Mouse (Mus musculus): Measurements from ENCODE around the gene Bpifa1.

The Bpifa1 gene

DNA sequence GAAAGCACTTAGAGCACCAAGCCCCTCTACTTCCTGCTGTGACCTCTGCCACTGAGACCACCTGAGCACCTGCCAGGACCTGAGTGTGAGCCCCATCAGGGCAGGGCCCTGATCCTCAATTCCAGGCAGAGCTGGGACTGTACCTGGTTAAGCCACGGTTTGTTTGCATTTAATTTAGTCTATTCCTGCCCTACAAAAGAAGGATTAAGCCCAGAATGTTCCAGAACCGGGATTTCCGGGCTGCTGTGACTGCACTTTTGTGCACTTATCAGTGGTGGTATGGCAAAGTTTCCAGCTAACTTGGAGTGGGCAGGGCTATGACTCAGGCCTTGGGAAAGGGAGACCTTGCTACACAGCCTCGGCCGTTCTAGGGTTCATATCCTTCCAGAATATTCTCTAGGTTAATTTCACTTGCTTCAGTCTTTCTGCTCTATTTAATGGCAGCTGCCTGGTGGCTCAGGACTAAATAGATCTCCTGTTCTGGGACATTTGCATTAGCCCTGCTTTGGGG lies 51.4 kb downstream of the Bpifa1 start:
- no peak for ATAC-seq (ENCODE audit: insufficient number of reproducible peaks, low FRiP score, low TSS enrichment)

DNA sequence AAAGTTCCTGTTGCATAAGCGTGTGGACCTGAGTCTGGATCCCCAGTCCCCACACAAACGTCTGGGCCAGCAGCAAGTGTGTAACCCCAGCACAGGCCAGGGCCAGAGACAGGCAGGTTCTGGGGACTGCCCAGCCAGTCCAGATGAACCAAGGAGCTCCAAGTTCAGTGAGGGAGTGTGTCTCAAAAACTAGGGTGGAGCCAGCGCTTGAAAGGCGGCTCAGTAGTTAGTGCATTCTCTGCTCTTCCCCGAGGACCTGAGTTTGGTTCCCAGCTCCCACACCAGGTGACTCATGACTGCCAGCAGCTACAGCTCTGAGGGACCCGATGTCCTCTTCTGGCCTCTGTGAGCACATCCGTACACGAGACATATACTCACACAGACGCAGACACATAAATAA lies 54.4 kb downstream of the Bpifa1 start:
- ATAC-seq (ENCODE audit: insufficient number of reproducible peaks, low FRiP score, low TSS enrichment) = no peak

Data from cerebellum, adult (tissue).